Mouse (Mus musculus) left cerebral cortex, adult 8-10 months (tissue): Measurements from ENCODE around the gene Pim1. TPM values are rescaled to one million over a fixed set of nuclear protein-coding genes. Genes with fewer than 3 reads are reported as not detected.
"Not testable (repeated sequence)": the region's sequence is repeated elsewhere in the genome, so short reads cannot be mapped to it uniquely, and the experiment has no call there.

Experiments used
- DNase-seq, 2 experiments: peaks; one replicate each; pipeline ENCODE4 v3.0.0; 2022; ENCODE audit warnings: low spot score in 2 of 2
- total RNA-seq, 4 experiments: library from RNA; stranded (reverse); gene quantifications; 2 replicates each; pipeline ENCODE4 v1.2.4; 2022

The Pim1 gene
- total RNA-seq, 4 experiments from 2014 or later, result 4.3 to 6.0 (median 5.1) TPM

GRCm38 (mm10) chr17:29492269-29493191 is 2.0 kb downstream of the Pim1 start:
- DNase-seq, result peak; percentile 16 to 26

GRCm38 (mm10) chr17:29493461-29493980 is 3.0 kb downstream of the Pim1 start:
- DNase-seq, result no peak

GRCm38 (mm10) chr17:29494062-29494731 is 3.6 kb downstream of the Pim1 start:
- DNase-seq, result no peak

- no peak for DNase-seq
Measured at GRCm38 (mm10) chr17:29494732-29495076, 4.2 kb downstream of the Pim1 start.

- DNase-seq, result no peak
Measured at GRCm38 (mm10) chr17:29496211-29497070, 5.9 kb downstream of the Pim1 start.

GRCm38 (mm10) chr17:29497071-29497354 is 6.5 kb downstream of the Pim1 start:
- DNase-seq, result no peak

GRCm38 (mm10) chr17:29497481-29497880 is 6.9 kb downstream of the Pim1 start:
- DNase-seq, result not testable (repeated sequence)

GRCm38 (mm10) chr17:29498028-29498427 is 7.5 kb downstream of the Pim1 start:
- no peak for DNase-seq

GRCm38 (mm10) chr17:29498952-29499351 is 8.4 kb downstream of the Pim1 start:
- not testable (repeated sequence) for DNase-seq

GRCm38 (mm10) chr17:29499511-29499910 is 9.0 kb downstream of the Pim1 start:
- no peak for DNase-seq

- DNase-seq, result no peak
Measured at GRCm38 (mm10) chr17:29500243-29500740, 9.7 kb downstream of the Pim1 start.

GRCm38 (mm10) chr17:29500802-29501469 is 10.4 kb downstream of the Pim1 start:
- no peak for DNase-seq

GRCm38 (mm10) chr17:29502005-29502668 is 11.6 kb downstream of the Pim1 start:
- no peak for DNase-seq

- DNase-seq, result no peak
Measured at GRCm38 (mm10) chr17:29502669-29503665, 12.4 kb downstream of the Pim1 start.

- DNase-seq, result no peak
Measured at GRCm38 (mm10) chr17:29503700-29504099, 13.1 kb downstream of the Pim1 start.

GRCm38 (mm10) chr17:29508927-29509608 is 18.5 kb downstream of the Pim1 start:
- no peak for DNase-seq

GRCm38 (mm10) chr17:29510691-29511090 is 20.1 kb downstream of the Pim1 start:
- DNase-seq, result no peak

GRCm38 (mm10) chr17:29513044-29513730 is 22.6 kb downstream of the Pim1 start:
- DNase-seq, result no peak
